Mouse (Mus musculus): Measurements from ENCODE around the gene Col1a2.

DNA sequence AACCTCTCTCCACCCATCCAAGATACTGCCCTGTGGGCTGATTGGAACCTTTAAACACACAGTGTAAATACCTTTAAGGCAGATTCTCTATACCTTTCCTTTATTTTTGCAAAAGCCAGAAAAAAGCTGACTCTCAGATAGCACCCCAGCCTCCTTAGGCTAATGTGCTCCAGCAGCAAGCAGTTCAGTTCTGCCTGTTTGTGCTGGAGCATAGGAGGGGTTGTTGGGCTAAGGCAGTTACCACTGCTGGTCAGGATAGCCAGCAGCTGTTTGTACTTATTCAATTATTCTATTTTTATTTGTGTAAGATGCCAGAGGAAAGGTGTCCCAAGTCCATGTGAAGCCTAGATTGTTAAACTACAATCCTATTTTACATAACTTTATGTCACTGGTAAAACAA is 57.0 kb downstream of the Col1a2 start:
- TF ChIP-seq MAX (IDR thresholded peaks at IDR 0.05) (no peak), FOSL1 (IDR thresholded peaks at IDR 0.05; ENCODE audit: insufficient read depth, low read length, poor library complexity, severe bottlenecking) (no peak), CTCF (IDR thresholded peaks at IDR 0.05; ENCODE audit: control insufficient read depth, insufficient read depth, insufficient read length) (no peak)

All from C2C12 (cell line).